Mouse (Mus musculus) CH12.LX (cell line): ENCODE data around the gene Rrm1. TPM values are rescaled to one million over a fixed set of nuclear protein-coding genes. Genes with fewer than 3 reads are reported as not detected.
"Not testable (repeated sequence)": the region's sequence is repeated elsewhere in the genome, so short reads cannot be mapped to it uniquely, and the experiment has no call there.

Experiments
- DNase-seq: peaks from one replicate; pipeline ENCODE4 v3.0.0-alpha.2; 2013; ENCODE audit errors: extremely low read depth
- H3K27ac ChIP-seq: 2 replicates; pipeline ENCODE4 v1.5.1; 2012; ENCODE audit warnings: low read depth, mild to moderate bottlenecking, control low read depth, moderate library complexity; ENCODE audit not compliant: insufficient read depth
- H3K27me3 ChIP-seq: replicated peaks from 2 replicates; pipeline ENCODE3; 2012; ENCODE audit warnings: inconsistent platforms
- H3K36me3 ChIP-seq, 2 experiments: replicated peaks in 1 of 2; 2 replicates each; pipeline versions ENCODE3 to v1.6.1; 2012; ENCODE audit warnings: inconsistent platforms in 1 of 2, low read length in 1 of 2, mild to moderate bottlenecking in 1 of 2, mixed read lengths in 1 of 2, moderate library complexity in 1 of 2; ENCODE audit not compliant: control insufficient read depth in 1 of 2, insufficient read depth in 1 of 2
- H3K4me1 ChIP-seq, 2 experiments: 2 replicates each; pipeline ENCODE4 v1.6.1; 2012; ENCODE audit warnings: inconsistent platforms in 1 of 2, moderate library complexity in 1 of 2; ENCODE audit not compliant: insufficient read depth in 2 of 2, control insufficient read depth in 1 of 2
- H3K4me2 ChIP-seq: 2 replicates; pipeline ENCODE4 v1.6.1; 2012; ENCODE audit warnings: low read depth, mild to moderate bottlenecking, control low read depth; ENCODE audit not compliant: poor library complexity, insufficient read depth, severe bottlenecking
- H3K4me3 ChIP-seq, 3 experiments: fragments of 150-350 bp in 1 of 3; sonication (generic) in 1 of 3; replicated peaks in 1 of 3; 2 replicates each; pipeline versions ENCODE3 to v1.5.1; 2011 to 2012; ENCODE audit warnings: low read depth in 2 of 3, low read length in 2 of 3, mild to moderate bottlenecking in 2 of 3, moderate library complexity in 2 of 3, control low read depth in 1 of 3, improper control_type of control experiment in 1 of 3, inconsistent platforms in 1 of 3, mixed read lengths in 1 of 3; ENCODE audit not compliant: poor library complexity in 1 of 3
- H3K79me2 ChIP-seq: replicated peaks from 2 replicates; pipeline ENCODE4 v1.6.1; 2012; ENCODE audit warnings: mild to moderate bottlenecking, moderate library complexity; ENCODE audit not compliant: control insufficient read depth, poor library complexity, insufficient read depth, severe bottlenecking; ENCODE audit errors: extremely low read depth
- H3K9ac ChIP-seq: 2 replicates; pipeline ENCODE4 v1.6.1; 2012; ENCODE audit warnings: low read depth, mild to moderate bottlenecking, control low read depth, moderate library complexity; ENCODE audit not compliant: insufficient read depth
- H3K9me3 ChIP-seq: replicated peaks from 2 replicates; pipeline ENCODE3; 2012; ENCODE audit warnings: low read length, inconsistent platforms, mixed read lengths
- CTCF ChIP-seq, 2 experiments: IDR thresholded peaks in 1 of 2; conservative IDR thresholded peaks in 1 of 2; 2 replicates each; pipeline ENCODE4 v1.5.1; 2011 to 2012; ENCODE audit warnings: low read depth in 2 of 2, low read length in 2 of 2, improper control_type of control experiment in 1 of 2, inconsistent platforms in 1 of 2, mild to moderate bottlenecking in 1 of 2, moderate library complexity in 1 of 2
- E2F4 ChIP-seq: IDR thresholded peaks from 2 replicates; pipeline ENCODE4 v1.6.1; 2011; ENCODE audit warnings: low read depth, low read length, improper control_type of control experiment; ENCODE audit not compliant: insufficient replicate concordance
- ELF1 ChIP-seq: IDR thresholded peaks from 2 replicates; pipeline ENCODE4 v1.6.1; 2014; ENCODE audit warnings: low read depth, mild to moderate bottlenecking, inconsistent platforms, low read length, improper control_type of control experiment
- EP300 ChIP-seq: IDR thresholded peaks from 2 replicates; pipeline ENCODE4 v1.6.1; 2011; ENCODE audit warnings: low read length, improper control_type of control experiment
- GABPA ChIP-seq: IDR thresholded peaks from 2 replicates; pipeline ENCODE4 v1.6.1; 2012; ENCODE audit warnings: low read depth, low read length, improper control_type of control experiment, inconsistent platforms; ENCODE audit not compliant: insufficient replicate concordance
- HCFC1 ChIP-seq: IDR thresholded peaks from 2 replicates; pipeline ENCODE4 v1.6.1; 2012; ENCODE audit warnings: low read depth, mild to moderate bottlenecking, inconsistent platforms, low read length, improper control_type of control experiment
- JUN ChIP-seq: IDR thresholded peaks from 2 replicates; pipeline ENCODE4 v1.6.1; 2011; ENCODE audit warnings: low read depth, mild to moderate bottlenecking, low read length, improper control_type of control experiment, moderate library complexity; ENCODE audit not compliant: insufficient read depth
- MXI1 ChIP-seq: IDR thresholded peaks from 2 replicates; pipeline ENCODE4 v1.6.1; 2011; ENCODE audit warnings: mild to moderate bottlenecking, low read depth, low read length, improper control_type of control experiment
- NELFE ChIP-seq: IDR thresholded peaks from 2 replicates; pipeline ENCODE4 v1.6.1; 2011; ENCODE audit warnings: low read depth, low read length, improper control_type of control experiment
- PAX5 ChIP-seq: IDR thresholded peaks from 2 replicates; pipeline ENCODE4 v1.6.1; 2012; ENCODE audit warnings: low read length, inconsistent platforms, mixed read lengths
- POLR2A ChIP-seq: IDR thresholded peaks from 2 replicates; pipeline ENCODE4 v1.6.1; 2011; ENCODE audit warnings: low read depth, mild to moderate bottlenecking, improper control_type of control experiment, low read length
- RCOR1 ChIP-seq: conservative IDR thresholded peaks from 2 replicates; pipeline ENCODE4 v1.6.1; 2012; ENCODE audit warnings: low read depth, mild to moderate bottlenecking, inconsistent platforms, low read length, improper control_type of control experiment
- SIN3A ChIP-seq: IDR thresholded peaks from 2 replicates; pipeline ENCODE4 v1.6.1; 2012; ENCODE audit warnings: low read length, improper control_type of control experiment, inconsistent platforms
- SMC3 ChIP-seq: IDR thresholded peaks from 2 replicates; pipeline ENCODE4 v1.6.1; 2011; ENCODE audit warnings: low read depth, low read length, improper control_type of control experiment
- TBP ChIP-seq: conservative IDR thresholded peaks from 2 replicates; pipeline ENCODE4 v1.6.1; 2011; ENCODE audit warnings: low read depth, low read length, improper control_type of control experiment
- UBTF ChIP-seq: IDR thresholded peaks from 2 replicates; pipeline ENCODE4 v1.6.1; 2012; ENCODE audit warnings: low read depth, mild to moderate bottlenecking, inconsistent platforms, low read length, improper control_type of control experiment, moderate library complexity
- USF2 ChIP-seq: conservative IDR thresholded peaks from 2 replicates; pipeline ENCODE4 v1.6.1; 2011; ENCODE audit warnings: low read depth, low read length, improper control_type of control experiment
- ZKSCAN1 ChIP-seq: IDR thresholded peaks from 2 replicates; pipeline ENCODE4 v1.6.1; 2012; ENCODE audit warnings: low read depth, inconsistent platforms, low read length, improper control_type of control experiment, borderline replicate concordance
- ZMIZ1 ChIP-seq: IDR thresholded peaks from 2 replicates; pipeline ENCODE4 v1.6.1; 2012; ENCODE audit warnings: low read depth, mild to moderate bottlenecking, inconsistent platforms, low read length, improper control_type of control experiment
- ZNF384 ChIP-seq: IDR thresholded peaks from 2 replicates; pipeline ENCODE4 v1.6.1; 2012; ENCODE audit warnings: low read depth, low read length, improper control_type of control experiment, inconsistent platforms
- dilution Hi-C: fragments of 300-500 bp; cut with MboI; formaldehyde crosslinking; loops from 2 replicates; pipeline ENCODE4 v1.14.3; 2020; ENCODE audit warnings: low sequenced_read_pairs; ENCODE audit not compliant: extremely low pct_unique_long_range_greater_than_20kb, extremely low pct_ligation_motif_present
- in situ Hi-C: fragments of 300-500 bp; cut with MboI; formaldehyde crosslinking; loops from 3 replicates; pipeline ENCODE4 v1.14.3; 2019; ENCODE audit warnings: low sequenced_read_pairs, low pct_ligation_motif_present, low pct_unique_long_range_greater_than_20kb, mixed read lengths
- polyA plus RNA-seq: library from polyadenylated mRNA; unstranded; fragments of >175 nt; gene quantifications from 2 replicates; pipeline ENCODE4 v1.2.1, GENCODE M21; 2012; ENCODE audit warnings: low read depth; ENCODE audit not compliant: insufficient read length
- total RNA-seq, 2 experiments: library from RNA; depleted of rRNA; stranded (reverse); fragments of 300-350 nt in 1 of 2; fragments of >200 nt in 1 of 2; gene quantifications; 2 replicates each; pipeline ENCODE4 v1.2.3; 2012 to 2014

The Rrm1 gene
- total and polyA plus RNA-seq, 3 experiments: 156 to 248 (median 227) TPM

GRCm38 (mm10) chr7:102488161-102488560 is 46.7 kb downstream of the Rrm1 start, which contains the start of gene Olfr544:
Olfr544 (minus strand) TSS chr7:102488313.
- Histone ChIP-seq H3K27me3 (no peaks in the 10 kb centered on the region), H3K36me3 (peaks cover 0 to 3% of the 10 kb centered on the region in 2 experiments), H3K9me3 (no peaks in the 10 kb centered on the region), H3K27ac (no peak within 1 kb of the TSS), H3K4me2 (no peak within 1 kb of the TSS), H3K4me3 (no peak within 1 kb of the TSS), H3K9ac (no peak within 1 kb of the TSS), H3K4me1 (no peaks in the 10 kb centered on the region), H3K79me2 (no peaks in the 10 kb centered on the region)
- DNase-seq: no peak
- in situ Hi-C loops (no loop called here), dilution Hi-C loops (no loop called here)
- TF ChIP-seq PAX5 (no peak), GABPA (no peak), SIN3A (no peak), ELF1 (no peak), HCFC1 (no peak), UBTF (no peak), CTCF (conservative IDR thresholded peaks at IDR 0.05 in 1 of 2, IDR thresholded peaks at IDR 0.05 in 1 of 2; ENCODE audit: low read depth in 2 of 2, low read length in 2 of 2) (no peak), ZKSCAN1 (no peak), JUN (no peak), RCOR1 (no peak), ZMIZ1 (no peak), MXI1 (no peak), TBP (no peak), E2F4 (no peak), EP300 (no peak), POLR2A (no peak), NELFE (no peak), SMC3 (no peak), ZNF384 (no peak), USF2 (no peak)

GRCm38 (mm10) chr7:102494416-102494815 is 52.9 kb downstream of the Rrm1 start:
- H3K79me2 ChIP-seq, H3K4me3 ChIP-seq, DNase-seq, H3K27ac ChIP-seq, H3K4me2 ChIP-seq, H3K36me3 ChIP-seq, dilution Hi-C loops, H3K9me3 ChIP-seq, H3K4me1 ChIP-seq, H3K27me3 ChIP-seq, H3K9ac ChIP-seq, in situ Hi-C loops: not testable (repeated sequence)
